Mouse (Mus musculus) E14TG2a.4 (cell line): Measurements from ENCODE around the gene B3galnt2.

Experiments
- CTCF ChIP-seq: conservative IDR thresholded peaks from 2 replicates; pipeline ENCODE4 v1.5.1; 2014; ENCODE audit warnings: low read length
- NANOG ChIP-seq: IDR thresholded peaks from 2 replicates; pipeline ENCODE4 v1.6.1; 2014; ENCODE audit warnings: borderline replicate concordance, low read length, mixed read lengths
- POU5F1 ChIP-seq: IDR thresholded peaks from 2 replicates; pipeline ENCODE4 v1.6.1; 2014; ENCODE audit warnings: low read length, borderline replicate concordance

GRCm38 (mm10) chr13:14025554-14025953, 71.3 kb downstream of the B3galnt2 start:
- TF ChIP-seq CTCF (no peak), NANOG (no peak), POU5F1 (no peak)
